Mouse (Mus musculus): ENCODE results near the gene Plcd3. TPM values are rescaled to one million over a fixed set of nuclear protein-coding genes. Genes with fewer than 3 reads are reported as not detected.

The Plcd3 gene
- total and polyA plus RNA-seq, 2 experiments from 2014 or later: 4.7 to 9.4 TPM

DNA sequence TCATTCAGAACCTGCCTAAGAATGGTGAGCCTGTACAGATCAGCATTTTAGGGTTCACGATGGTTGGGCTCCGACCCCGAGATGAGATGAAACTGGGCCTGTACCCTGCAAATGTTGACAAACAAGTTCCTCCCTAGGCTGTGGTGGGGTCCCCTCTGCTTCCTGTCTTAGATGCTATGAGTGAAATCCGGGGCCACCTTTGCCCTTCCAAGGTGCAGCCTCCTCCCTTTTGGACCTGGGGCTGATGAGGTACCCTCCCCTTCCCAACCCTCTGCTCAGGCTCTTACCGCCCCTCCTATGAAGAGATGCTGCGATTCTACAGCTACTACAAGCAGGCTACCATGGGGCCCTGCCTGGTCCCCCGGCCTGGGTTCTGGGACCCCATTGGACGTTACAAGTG is 2.2 kb upstream of the Plcd3 start:
- H3K9ac ChIP-seq (replicated peaks; ENCODE audit: low read length, poor library complexity, severe bottlenecking): no peak overlapping the region
- no peaks in the 10 kb centered on the region for H3K9me3 ChIP-seq (ENCODE audit: low read length)
- no peak overlapping the region for H3K27ac ChIP-seq (ENCODE audit: low read depth, low read length)
- H3K4me2 ChIP-seq (ENCODE audit: low read depth, low read length, poor library complexity, severe bottlenecking): peak overlapping the region; percentile 82
- H3K27me3 ChIP-seq (ENCODE audit: insufficient read depth, low read length): peaks cover 15% of the 10 kb centered on the region
- ATAC-seq (ENCODE audit: low FRiP score) (no peak), DNase-seq (ENCODE audit: low spot score) (no peak)
- no peak for TF ChIP-seq CTCF (IDR thresholded peaks at IDR 0.05)
- H3K36me3 ChIP-seq (ENCODE audit: insufficient read depth, low read length): no peaks in the 10 kb centered on the region
- 59% methylated on average over 8 of the region's 8 CpGs for WGBS
- no peaks in the 10 kb centered on the region for H3K4me1 ChIP-seq (ENCODE audit: insufficient read depth, low read length)
- peak overlapping the region; percentile 45; the same call in 1 of the 2 replicates for H3K4me3 ChIP-seq (ENCODE audit: low read depth, low read length)

DNA sequence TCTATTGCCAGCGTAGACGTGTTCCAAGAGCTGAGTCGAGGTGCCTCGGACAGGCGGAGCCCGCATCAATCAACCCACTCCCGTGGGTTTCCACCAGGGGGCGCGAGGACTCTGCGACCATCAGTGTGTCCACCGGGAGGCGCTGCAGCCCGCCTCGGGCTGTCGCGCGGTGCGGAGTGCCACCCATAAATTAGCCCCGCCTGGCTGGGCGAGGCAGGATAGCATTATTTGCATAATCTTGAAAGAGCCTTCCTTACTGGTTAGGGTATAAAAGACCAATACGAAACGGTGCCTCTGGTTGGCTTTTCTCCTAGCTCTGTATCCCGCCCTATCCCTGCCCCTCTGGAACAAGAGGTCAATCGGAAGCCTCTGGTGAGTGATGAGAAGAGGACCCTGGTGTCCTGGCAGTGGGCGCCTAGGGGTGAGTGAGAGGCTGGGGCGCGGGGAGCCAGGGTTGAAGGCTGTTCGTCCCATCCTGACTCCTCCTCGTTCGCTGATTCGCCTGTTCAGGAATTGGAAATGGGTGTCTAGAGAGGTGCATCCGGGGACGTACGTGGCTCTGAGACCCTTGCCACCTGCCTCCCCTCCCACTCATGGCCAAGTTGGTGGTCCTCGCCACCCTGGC is 1.4 kb upstream of the Plcd3 start:
- H3K9me3 ChIP-seq (ENCODE audit: low read length): no peaks in the 10 kb centered on the region
- H3K36me3 ChIP-seq (ENCODE audit: insufficient read depth, low read length): no peaks in the 10 kb centered on the region
- H3K4me2 ChIP-seq (ENCODE audit: low read depth, low read length, poor library complexity, severe bottlenecking): peak overlapping the region; percentile 82
- H3K4me1 ChIP-seq (ENCODE audit: insufficient read depth, low read length): no peaks in the 10 kb centered on the region
- DNase-seq (ENCODE audit: low spot score) (peak; percentile 96), ATAC-seq (ENCODE audit: low FRiP score) (peak; percentile 91)
- H3K27me3 ChIP-seq (ENCODE audit: insufficient read depth, low read length): peaks cover 15% of the 10 kb centered on the region
- WGBS: 3% methylated on average over 34 of the region's 35 CpGs
- no peak overlapping the region for H3K27ac ChIP-seq (ENCODE audit: low read depth, low read length)
- peak; percentile 100 for TF ChIP-seq CTCF (IDR thresholded peaks at IDR 0.05)
- H3K4me3 ChIP-seq (ENCODE audit: low read depth, low read length): peak overlapping the region; percentile 45
- H3K9ac ChIP-seq (replicated peaks; ENCODE audit: low read length, poor library complexity, severe bottlenecking): peak overlapping the region; percentile 59

DNA sequence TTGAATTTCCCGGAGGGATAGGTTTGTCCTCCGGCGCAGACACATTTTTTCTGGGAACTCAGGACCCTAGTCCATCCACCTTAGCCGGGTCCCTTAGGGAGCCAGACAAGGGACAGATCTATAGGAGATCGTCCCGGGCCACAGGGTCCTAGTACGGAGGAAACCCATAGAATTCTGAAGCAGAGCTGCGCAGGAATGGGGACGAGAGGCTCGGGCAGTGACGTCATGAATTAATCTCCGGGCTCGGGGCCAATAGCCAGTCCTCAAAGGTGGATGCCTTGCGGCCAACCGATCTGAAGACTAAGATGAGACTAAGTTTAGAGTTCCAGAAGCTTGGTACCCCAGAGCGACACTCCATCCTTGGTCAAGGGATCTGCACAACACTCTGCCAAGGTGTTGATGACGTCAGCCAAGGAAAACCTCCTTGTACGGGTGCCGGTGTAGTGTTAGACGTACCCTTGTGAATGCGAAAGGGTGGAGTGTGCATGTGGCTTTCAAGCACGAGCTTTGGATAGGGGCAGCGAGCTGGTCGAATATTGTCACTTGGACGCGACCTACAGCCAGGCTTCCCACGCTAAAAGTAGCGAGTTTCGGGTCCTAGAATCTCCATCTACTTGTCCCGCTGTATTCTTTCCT is 526 bp upstream of the Plcd3 start:
- Histone ChIP-seq H3K36me3 (ENCODE audit: insufficient read depth, low read length) (no peaks in the 10 kb centered on the region), H3K4me3 (ENCODE audit: low read depth, low read length) (peak overlapping the region; percentile 45), H3K9me3 (ENCODE audit: low read length) (no peaks in the 10 kb centered on the region), H3K4me2 (ENCODE audit: low read depth, low read length, poor library complexity, severe bottlenecking) (peak overlapping the region; percentile 82), H3K27me3 (ENCODE audit: insufficient read depth, low read length) (peaks cover 19% of the 10 kb centered on the region), H3K27ac (ENCODE audit: low read depth, low read length) (no peak overlapping the region), H3K9ac (replicated peaks; ENCODE audit: low read length, poor library complexity, severe bottlenecking) (peak overlapping the region; percentile 59), H3K4me1 (ENCODE audit: insufficient read depth, low read length) (no peaks in the 10 kb centered on the region)
- WGBS: 2% methylated on average over 30 of the region's 30 CpGs
- ATAC-seq (ENCODE audit: low FRiP score): peak; percentile 50; the same call in 1 of the 2 replicates
- TF ChIP-seq CTCF (IDR thresholded peaks at IDR 0.05): no peak
- peak; percentile 66 for DNase-seq (ENCODE audit: low spot score)

DNA sequence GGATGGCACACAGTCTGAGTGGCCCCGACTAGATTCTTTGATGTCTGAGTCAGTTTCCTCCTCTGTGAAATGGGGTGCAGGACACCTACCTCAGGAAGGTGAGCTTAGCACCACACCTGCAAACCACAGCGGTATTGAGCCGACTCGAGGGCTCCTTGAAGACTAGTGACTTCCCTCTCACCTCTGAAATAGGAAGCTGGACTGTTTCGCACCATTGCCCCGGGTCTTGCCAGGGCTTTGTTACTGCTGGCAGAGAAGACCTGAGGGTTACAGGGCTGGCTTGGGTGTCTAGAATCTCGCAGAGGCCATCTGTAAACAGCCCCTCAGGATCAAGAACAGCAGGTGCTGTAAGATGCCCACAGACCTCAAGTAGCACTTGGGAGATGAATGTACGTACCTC is 1.1 kb downstream of the Plcd3 start:
- no peak overlapping the region for H3K27ac ChIP-seq (ENCODE audit: low read depth, low read length)
- H3K9ac ChIP-seq (replicated peaks; ENCODE audit: low read length, poor library complexity, severe bottlenecking): no peak overlapping the region
- DNase-seq (ENCODE audit: low spot score): no peak
- H3K36me3 ChIP-seq (ENCODE audit: insufficient read depth, low read length): no peaks in the 10 kb centered on the region
- 72% methylated on average over 8 of the region's 8 CpGs for WGBS
- no peak overlapping the region for H3K4me3 ChIP-seq (ENCODE audit: low read depth, low read length)
- no peak for TF ChIP-seq CTCF (IDR thresholded peaks at IDR 0.05)
- no peaks in the 10 kb centered on the region for H3K4me1 ChIP-seq (ENCODE audit: insufficient read depth, low read length)
- peaks cover 19% of the 10 kb centered on the region for H3K27me3 ChIP-seq (ENCODE audit: insufficient read depth, low read length)
- H3K4me2 ChIP-seq (ENCODE audit: low read depth, low read length, poor library complexity, severe bottlenecking): no peak overlapping the region
- no peak for ATAC-seq (ENCODE audit: low FRiP score)
- no peaks in the 10 kb centered on the region for H3K9me3 ChIP-seq (ENCODE audit: low read length)

DNA sequence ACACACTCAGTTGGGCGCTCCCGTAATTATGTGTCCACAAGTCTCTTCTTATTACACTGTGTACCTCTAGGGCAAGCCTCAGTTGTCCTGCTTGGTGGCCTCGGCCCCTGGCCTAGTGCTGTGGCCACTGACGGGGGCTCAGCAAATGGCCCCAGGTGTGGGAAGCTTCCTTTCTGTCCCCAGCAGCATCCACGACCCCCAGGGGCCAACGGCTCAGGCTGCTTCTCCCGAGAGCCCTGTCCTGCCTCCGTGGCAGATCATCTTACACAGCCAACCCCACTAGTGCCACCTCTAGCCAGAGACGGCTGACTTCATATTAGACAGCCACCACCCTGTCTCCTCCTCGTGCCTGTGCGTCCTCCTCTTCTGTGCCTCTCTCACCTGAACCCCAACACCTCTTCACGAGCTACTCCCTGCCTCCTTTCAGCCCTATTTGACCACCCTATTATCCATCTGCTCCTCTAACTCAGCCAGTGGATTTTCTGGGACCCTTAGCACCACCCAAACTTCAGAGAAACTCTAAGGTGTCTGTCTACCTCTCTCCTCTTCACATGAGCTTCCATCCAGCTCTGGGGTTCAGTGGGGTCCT is 2.0 kb downstream of the Plcd3 start:
- TF ChIP-seq CTCF (IDR thresholded peaks at IDR 0.05): no peak
- H3K27ac ChIP-seq (ENCODE audit: low read depth, low read length): no peak overlapping the region
- H3K4me2 ChIP-seq (ENCODE audit: low read depth, low read length, poor library complexity, severe bottlenecking): no peak overlapping the region
- peaks cover 19% of the 10 kb centered on the region for H3K27me3 ChIP-seq (ENCODE audit: insufficient read depth, low read length)
- H3K9ac ChIP-seq (replicated peaks; ENCODE audit: low read length, poor library complexity, severe bottlenecking): no peak overlapping the region
- DNase-seq (ENCODE audit: low spot score) (no peak), ATAC-seq (ENCODE audit: low FRiP score) (no peak)
- H3K36me3 ChIP-seq (ENCODE audit: insufficient read depth, low read length): no peaks in the 10 kb centered on the region
- 61% methylated on average over 12 of the region's 12 CpGs for WGBS
- no peaks in the 10 kb centered on the region for H3K9me3 ChIP-seq (ENCODE audit: low read length)
- H3K4me1 ChIP-seq (ENCODE audit: insufficient read depth, low read length): no peaks in the 10 kb centered on the region
- H3K4me3 ChIP-seq (ENCODE audit: low read depth, low read length): no peak overlapping the region

All from midbrain, postnatal 0 days (tissue).